Comparison of ENCODE assay signal across 8 mouse cellular contexts in genomic region chr4:154093210-154093609, GRCm38 (mm10). TPM values are rescaled to one million over a fixed set of nuclear protein-coding genes. Genes with fewer than 3 reads are reported as not detected.
DNase-seq lines count a peak whose midpoint lies in the region.

No protein-coding gene starts in this region.

- peak; percentile 16 to 31 for DNase-seq in adrenal gland, adult 18-20 months (ENCODE audit: low spot score in 2 of 2)
- DNase-seq in adrenal gland, postnatal 4 days (ENCODE audit: low spot score in 2 of 2) = no peak
- peak; percentile 30 for DNase-seq in layer of hippocampus, adult 11-12 months (ENCODE audit: low spot score)
- no peak for DNase-seq in layer of hippocampus, postnatal 14 days (ENCODE audit: low spot score in 2 of 2)
- DNase-seq in adrenal gland, postnatal 36 days = peak; percentile 38 to 50
- DNase-seq in kidney, adult 9 months = peak; percentile 51
- peak; percentile 28 for DNase-seq in ovary, postnatal 36 days (ENCODE audit: low spot score)
- DNase-seq in frontal cortex, postnatal 10 days (ENCODE audit: low spot score in 2 of 2) = no peak

RNA-seq across cellular contexts. Expression of gene Trp73, which starts 46.8 kb away (rescaled TPM):
- total RNA-seq in adrenal gland, adult 18-20 months (2021) = not detected
- total RNA-seq in adrenal gland, postnatal 4 days (2021) = under 1 TPM in 1 of 2 experiments, not detected in 1; 0.11 TPM
- total RNA-seq in layer of hippocampus, postnatal 14 days (2021) = 1 to 10 TPM; 3.8 to 4.0 TPM
- not detected for total RNA-seq in adrenal gland, postnatal 36 days (2021)

RNA-seq across cellular contexts. Expression of gene Wrap73, which starts 49.0 kb away (rescaled TPM):
- 10 to 100 TPM; 14.2 to 21.1 TPM for total RNA-seq in adrenal gland, adult 18-20 months (2021)
- total RNA-seq in adrenal gland, postnatal 4 days (2021) = 10 to 100 TPM; 17.8 to 18.7 TPM
- 10 to 100 TPM; 29.7 to 36.1 TPM for total RNA-seq in layer of hippocampus, postnatal 14 days (2021)
- total RNA-seq in adrenal gland, postnatal 36 days (2021) = 10 to 100 TPM; 20.3 to 22.6 TPM

RNA-seq across cellular contexts. Expression of gene Ccdc27, which starts 50.7 kb away (rescaled TPM):
- total RNA-seq in adrenal gland, adult 18-20 months (2021) = not detected
- total RNA-seq in adrenal gland, postnatal 4 days (2021) = under 1 TPM in 1 of 2 experiments, not detected in 1; 0.20 TPM
- 1 to 10 TPM; 1.0 to 1.7 TPM for total RNA-seq in layer of hippocampus, postnatal 14 days (2021)
- total RNA-seq in adrenal gland, postnatal 36 days (2021) = not detected

Comparison
In these comparisons a context has a peak if more than half of its experiments do, and no peak if none do; other contexts are left out.
1. DNase-seq: peak in adrenal gland, adult 18-20 months (2 of 2), layer of hippocampus, adult 11-12 months (single experiment), adrenal gland, postnatal 36 days (2 of 2), kidney, adult 9 months (single experiment) and ovary, postnatal 36 days (single experiment); none in adrenal gland, postnatal 4 days (0 of 2), layer of hippocampus, postnatal 14 days (0 of 2) and frontal cortex, postnatal 10 days (0 of 2).
2. RNA of gene Trp73, which starts 46.8 kb away (total RNA-seq): 3.8 to 4.0 TPM in layer of hippocampus, postnatal 14 days; 0.11 TPM in adrenal gland, postnatal 4 days, not detected in adrenal gland, adult 18-20 months and not detected in adrenal gland, postnatal 36 days; every median in the first group is over 4 times any median in the second.